ENCODE assay signal across 22 mouse cellular contexts in genomic region chr17:45953523-45953922, GRCm38 (mm10).
A peak's percentile ranks its signal among the peaks of the same experiment; 100 is the strongest.
DNase-seq lines count a peak whose midpoint lies in the region; ATAC-seq and TF ChIP-seq lines count a peak whose summit lies in the region.
"Had no signal": no experiment of that assay in that cellular context is flagged by ENCODE, and none has a peak within 500 bp of the region (broad histone marks: within the 10 kb centered on the region; RNA-seq: fewer than 3 reads in every experiment).

No protein-coding gene starts in this region.

- TF ChIP-seq POLR2A in CH12.LX (IDR thresholded peaks at IDR 0.05; ENCODE audit: low read depth, low read length), result no peak

- dilution Hi-C loops in CH12.LX (cut with MboI; ENCODE audit: extremely low pct_ligation_motif_present, extremely low pct_unique_long_range_greater_than_20kb, low sequenced_read_pairs), result no loop called here

- no peak for TF ChIP-seq CTCF in CH12.LX (conservative IDR thresholded peaks at IDR 0.05 in 1 of 2, IDR thresholded peaks at IDR 0.05 in 1 of 2; ENCODE audit: low read depth in 2 of 2, low read length in 2 of 2)

- H3K36me3 ChIP-seq in CH12.LX (replicated peaks in 1 of 2; ENCODE audit: control insufficient read depth in 1 of 2, insufficient read depth in 1 of 2, low read length in 1 of 2), result no peaks in the 10 kb centered on the region
- H3K36me3 ChIP-seq in splenic B cell, adult 2 months (ENCODE audit: control insufficient read depth, insufficient read depth, low read length, poor library complexity, severe bottlenecking), result no peaks in the 10 kb centered on the region
- H3K36me3 ChIP-seq in forebrain, embryonic 15.5 days, result no peaks in the 10 kb centered on the region
- H3K36me3 ChIP-seq: embryonic facial prominence, embryonic 10.5 days; embryonic facial prominence, embryonic 12.5 days; G1E had no signal

- peaks cover 36% of the 10 kb centered on the region for H3K9me3 ChIP-seq in CH12.LX (replicated peaks; ENCODE audit: low read length)
- no peaks in the 10 kb centered on the region for H3K9me3 ChIP-seq in forebrain, embryonic 15.5 days
- H3K9me3 ChIP-seq: embryonic facial prominence, embryonic 10.5 days; embryonic facial prominence, embryonic 12.5 days; forebrain, embryonic 13.5 days; G1E had no signal

- H3K79me2 ChIP-seq in CH12.LX (replicated peaks; ENCODE audit: control insufficient read depth, extremely low read depth, insufficient read depth, poor library complexity, severe bottlenecking), result no peaks in the 10 kb centered on the region

- H3K27me3 ChIP-seq in CH12.LX (replicated peaks), result peaks cover 82% of the 10 kb centered on the region
- H3K27me3 ChIP-seq in splenic B cell, adult 2 months (ENCODE audit: control insufficient read depth, insufficient read depth, low read length, poor library complexity, severe bottlenecking), result no peaks in the 10 kb centered on the region
- H3K27me3 ChIP-seq in forebrain, embryonic 15.5 days, result no peaks in the 10 kb centered on the region
- H3K27me3 ChIP-seq: forebrain, embryonic 13.5 days had no signal

- DNase-seq in CH12.LX (ENCODE audit: extremely low read depth) (peak; percentile 75), MN1 (ENCODE audit: low spot score) (no peak)
- DNase-seq in splenic B cell, adult 2 months (ENCODE audit: low read depth, low spot score), result peak; percentile 47
- DNase-seq in heart, postnatal 10 days, result no peak
- DNase-seq in spleen, adult 12 weeks (ENCODE audit: low spot score), result no peak
- DNase-seq: adrenal gland, adult 2 months; adrenal gland, postnatal 10 days; adrenal gland, postnatal 25 days; cerebellum, adult 11 months; cerebellum, adult 18-20 months; cerebellum, adult 8-10 months; cerebellum, adult 9-11 months; cerebellum, postnatal 14 days; cerebellum, postnatal 36 days had no signal

- in situ Hi-C loops in CH12.LX (cut with MboI; ENCODE audit: low pct_ligation_motif_present, low pct_unique_long_range_greater_than_20kb, low sequenced_read_pairs), result no loop called here

- H3K9ac ChIP-seq in CH12.LX (ENCODE audit: insufficient read depth, low read depth), result no peak overlapping the region
- no peak overlapping the region for H3K9ac ChIP-seq in forebrain, embryonic 15.5 days (replicated peaks)
- H3K9ac ChIP-seq: embryonic facial prominence, embryonic 12.5 days; forebrain, embryonic 13.5 days had no signal

- intact Hi-C loops in heart, postnatal 10 days (cut with DNase I), result no loop called here

- ATAC-seq in granulocyte monocyte progenitor cell, adult 5-6 weeks (replicated peaks; ENCODE audit: poor library complexity, severe bottlenecking), result peak; percentile 77
- peak; percentile 73 for ATAC-seq in megakaryocyte progenitor cell, adult 5-6 weeks (replicated peaks; ENCODE audit: poor library complexity)
- no peak for ATAC-seq in forebrain, embryonic 15.5 days (replicated peaks)
- ATAC-seq: forebrain, embryonic 13.5 days; forebrain, embryonic 16.5 days had no signal

- H3K4me2 ChIP-seq in CH12.LX (ENCODE audit: insufficient read depth, low read depth, poor library complexity, severe bottlenecking), result no peak overlapping the region
- H3K4me2 ChIP-seq in forebrain, embryonic 15.5 days (replicated peaks), result no peak overlapping the region
- H3K4me2 ChIP-seq: embryonic facial prominence, embryonic 12.5 days; forebrain, embryonic 13.5 days had no signal

- H3K27ac ChIP-seq in CH12.LX (ENCODE audit: insufficient read depth, low read depth), result no peak overlapping the region
- no peak overlapping the region for H3K27ac ChIP-seq in forebrain, embryonic 15.5 days (replicated peaks)
- H3K27ac ChIP-seq: embryonic facial prominence, embryonic 10.5 days; embryonic facial prominence, embryonic 12.5 days; forebrain, embryonic 13.5 days had no signal

- H3K4me3 ChIP-seq in CH12.LX (replicated peaks in 1 of 3; ENCODE audit: low read depth in 2 of 3, low read length in 2 of 3, poor library complexity in 1 of 3), result no peak overlapping the region
- no peak overlapping the region for H3K4me3 ChIP-seq in forebrain, embryonic 15.5 days
- H3K4me3 ChIP-seq: embryonic facial prominence, embryonic 10.5 days; embryonic facial prominence, embryonic 12.5 days; forebrain, embryonic 13.5 days had no signal

- TF ChIP-seq EP300 in CH12.LX (IDR thresholded peaks at IDR 0.05; ENCODE audit: low read length), result peak; percentile 100

- TF ChIP-seq RAD21 in CH12.LX (IDR thresholded peaks at IDR 0.05; ENCODE audit: low read depth, low read length), result no peak

- WGBS in forebrain, embryonic 15.5 days, result 86% methylated on average over 8 of the region's 8 CpGs

- peaks cover 4 to 11% of the 10 kb centered on the region in 2 experiments; a peak in 3 of 4 replicates for H3K4me1 ChIP-seq in CH12.LX (ENCODE audit: control insufficient read depth in 1 of 2, insufficient read depth in 2 of 2)
- no peaks in the 10 kb centered on the region for H3K4me1 ChIP-seq in forebrain, embryonic 15.5 days
- H3K4me1 ChIP-seq: forebrain, embryonic 13.5 days had no signal

TF ChIP-seq in CH12.LX, 34 proteins besides CTCF, POLR2A, EP300 and RAD21:
- TF ChIP-seq ZNF384 (IDR thresholded peaks at IDR 0.05; ENCODE audit: low read depth, low read length), result peak; percentile 61; the same call in 1 of the 2 replicates
- peak; percentile 89 for TF ChIP-seq JUN (IDR thresholded peaks at IDR 0.05; ENCODE audit: insufficient read depth, low read depth, low read length)
- TF ChIP-seq UBTF (IDR thresholded peaks at IDR 0.05; ENCODE audit: low read depth, low read length), result no peak
- TF ChIP-seq MAZ (IDR thresholded peaks at IDR 0.05; ENCODE audit: low read depth, low read length), result no peak
- TF ChIP-seq SMC3 (IDR thresholded peaks at IDR 0.05; ENCODE audit: low read depth, low read length), result no peak; the same call in 1 of the 2 replicates
- TF ChIP-seq PAX5 (IDR thresholded peaks at IDR 0.05; ENCODE audit: low read length), result no peak
- no peak for TF ChIP-seq GABPA (IDR thresholded peaks at IDR 0.05; ENCODE audit: insufficient replicate concordance, low read depth, low read length)
- TF ChIP-seq SIN3A (IDR thresholded peaks at IDR 0.05; ENCODE audit: low read length), result no peak
- peak; percentile 87 for TF ChIP-seq BHLHE40 (IDR thresholded peaks at IDR 0.05; ENCODE audit: low read depth, low read length)
- TF ChIP-seq ZMIZ1 (IDR thresholded peaks at IDR 0.05; ENCODE audit: low read depth, low read length), result no peak
- no peak for TF ChIP-seq E2F4 (IDR thresholded peaks at IDR 0.05; ENCODE audit: insufficient replicate concordance, low read depth, low read length)
- 0 out of 2 replicates have a peak, but pooled peaks have one; percentile 45 for TF ChIP-seq MAX (IDR thresholded peaks at IDR 0.05; ENCODE audit: low read length)
- peak; percentile 100 for TF ChIP-seq IRF4 (IDR thresholded peaks at IDR 0.05; ENCODE audit: low read depth, low read length)
- no peak for TF ChIP-seq NRF1 (IDR thresholded peaks at IDR 0.05; ENCODE audit: low read depth, low read length)
- TF ChIP-seq CHD1 (IDR thresholded peaks at IDR 0.05; ENCODE audit: low read depth, low read length), result no peak
- peak; percentile 62; the same call in 1 of the 2 replicates for TF ChIP-seq MYC (IDR thresholded peaks at IDR 0.05; ENCODE audit: low read depth, low read length)
- no peak for TF ChIP-seq ZC3H11A (IDR thresholded peaks at IDR 0.05; ENCODE audit: low read depth, low read length)
- peak; percentile 18; the same call in 1 of the 2 replicates for TF ChIP-seq ELF1 (IDR thresholded peaks at IDR 0.05; ENCODE audit: low read depth, low read length)
- no peak for TF ChIP-seq MXI1 (IDR thresholded peaks at IDR 0.05; ENCODE audit: low read depth, low read length)
- TF ChIP-seq USF1 (IDR thresholded peaks at IDR 0.05; ENCODE audit: low read depth, low read length), result no peak
- TF ChIP-seq POLR2AphosphoS2 (IDR thresholded peaks at IDR 0.05; ENCODE audit: low read depth, low read length), result no peak
- no peak for TF ChIP-seq NELFE (IDR thresholded peaks at IDR 0.05; ENCODE audit: low read depth, low read length)
- peak; percentile 87 for TF ChIP-seq MAFK (IDR thresholded peaks at IDR 0.05; ENCODE audit: insufficient replicate concordance, low read length)
- peak; percentile 99 for TF ChIP-seq RCOR1 (conservative IDR thresholded peaks at IDR 0.05; ENCODE audit: low read depth, low read length)
- TF ChIP-seq MEF2A (IDR thresholded peaks at IDR 0.05; ENCODE audit: borderline replicate concordance, low read depth, low read length), result peak; percentile 82; the same call in 1 of the 2 replicates
- TF ChIP-seq ETS1 (conservative IDR thresholded peaks at IDR 0.05; ENCODE audit: low read depth, low read length), result peak; percentile 57
- TF ChIP-seq HCFC1 (IDR thresholded peaks at IDR 0.05; ENCODE audit: low read depth, low read length), result no peak
- TF ChIP-seq TBP (conservative IDR thresholded peaks at IDR 0.05; ENCODE audit: low read depth, low read length), result no peak
- peak; percentile 73 for TF ChIP-seq CHD2 (IDR thresholded peaks at IDR 0.05; ENCODE audit: low read length)
- TF ChIP-seq KAT2A (IDR thresholded peaks at IDR 0.05; ENCODE audit: insufficient replicate concordance, low read length), result no peak
- TF ChIP-seq ZKSCAN1 (IDR thresholded peaks at IDR 0.05; ENCODE audit: borderline replicate concordance, low read depth, low read length), result no peak
- TF ChIP-seq USF2 (conservative IDR thresholded peaks at IDR 0.05; ENCODE audit: low read depth, low read length), result no peak
- peak; percentile 66; the same call in 1 of the 2 replicates for TF ChIP-seq TCF12 (IDR thresholded peaks at IDR 0.05; ENCODE audit: low read depth, low read length)
- peak; percentile 95 for TF ChIP-seq JUND (conservative IDR thresholded peaks at IDR 0.05; ENCODE audit: low read depth, low read length)

Comparison
In these comparisons a context has a peak if more than half of its experiments do, and no peak if none do; other contexts are left out.
1. DNase-seq: peak in CH12.LX (single experiment) and splenic B cell, adult 2 months (single experiment); none in heart, postnatal 10 days (0 of 2), MN1 (single experiment) and spleen, adult 12 weeks (single experiment).